Mouse (Mus musculus) brain, embryonic 14.5 days (tissue): ENCODE data around the gene Tril.

Experiments
- CTCF ChIP-seq: fragments of 200-500 bp; IDR thresholded peaks from 2 replicates; pipeline ENCODE4 v1.5.1; 2012; ENCODE audit warnings: inconsistent platforms, mild to moderate bottlenecking, moderate library complexity, borderline replicate concordance; ENCODE audit not compliant: insufficient read depth, insufficient read length; ENCODE audit errors: extremely low read depth
- POLR2A ChIP-seq: fragments of 200-500 bp; IDR thresholded peaks from 2 replicates; pipeline ENCODE4 v1.6.1; 2012; ENCODE audit warnings: mild to moderate bottlenecking, inconsistent platforms, borderline replicate concordance; ENCODE audit not compliant: poor library complexity, insufficient read depth, insufficient read length, severe bottlenecking; ENCODE audit errors: extremely low read depth

DNA sequence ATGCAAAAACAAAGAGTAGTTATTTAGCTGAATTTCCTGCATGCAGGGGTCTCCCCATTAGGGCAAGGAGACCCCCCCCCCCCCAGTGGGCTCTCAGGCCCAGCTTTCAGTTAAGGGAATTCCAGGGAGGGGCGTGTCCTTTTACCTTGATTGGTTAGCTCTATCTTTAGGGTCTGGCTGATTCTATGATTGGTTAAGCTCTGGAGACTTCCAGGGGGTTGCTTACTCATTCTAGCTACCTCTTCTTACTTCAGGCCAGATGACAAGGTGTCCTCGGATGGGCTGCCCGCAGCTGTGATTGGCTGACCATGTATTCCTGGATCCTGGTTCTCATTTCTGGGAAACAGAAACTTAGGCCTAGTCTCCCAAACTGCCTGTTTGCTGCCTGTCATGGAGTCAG is 21.8 kb downstream of the Tril start:
- TF ChIP-seq CTCF (no peak), POLR2A (no peak)
